Mouse (Mus musculus): Measurements from ENCODE around the gene Wbp2nl.

GRCm38 (mm10) chr15:82354126-82354945 is 55.6 kb downstream of the Wbp2nl start, which contains the start of gene Ndufa6:
- peak; percentile 100 for TF ChIP-seq CTCF (IDR thresholded peaks at IDR 0.05; ENCODE audit: low read depth)
- peak; percentile 15; the same call in 1 of the 2 replicates for TF ChIP-seq EP300 (IDR thresholded peaks at IDR 0.05; ENCODE audit: low read depth)

All from liver, postnatal 0 days (tissue).